Comparison of ENCODE assay signal across 9 mouse cellular contexts in genomic region chr6:128399421-128400185, GRCm38 (mm10). TPM values are rescaled to one million over a fixed set of nuclear protein-coding genes. Genes with fewer than 3 reads are reported as not detected.
DNase-seq lines count a peak whose midpoint lies in the region; ATAC-seq and TF ChIP-seq lines count a peak whose summit lies in the region.
"Had no signal": no experiment of that assay in that cellular context is flagged by ENCODE, and none has a peak within 500 bp of the region (broad histone marks: within the 10 kb centered on the region; RNA-seq: fewer than 3 reads in every experiment).

No protein-coding gene starts in this region.

- peak overlapping the region; percentile 30 for H3K4me3 ChIP-seq in kidney, postnatal 0 days (replicated peaks; ENCODE audit: low read depth, low read length)
- peak overlapping the region; percentile 5 for H3K4me3 ChIP-seq in liver, postnatal 0 days (ENCODE audit: low read depth, low read length)

- H3K36me3 ChIP-seq in kidney, postnatal 0 days (ENCODE audit: insufficient read depth, low read length): no peaks in the 10 kb centered on the region
- H3K36me3 ChIP-seq in liver, postnatal 0 days (replicated peaks; ENCODE audit: insufficient read depth, low read length): no peaks in the 10 kb centered on the region

- DNase-seq in frontal cortex, postnatal 25 days (ENCODE audit: low spot score in 2 of 2): no peak
- DNase-seq in cerebellum, adult 18-20 months: peak; percentile 73 to 81
- DNase-seq in frontal cortex, postnatal 36 days (ENCODE audit: low spot score in 2 of 2): peak; percentile 36 to 48
- DNase-seq in kidney, postnatal 0 days (ENCODE audit: low spot score): peak; percentile 89
- DNase-seq in liver, postnatal 0 days: peak; percentile 23
- DNase-seq in retina, postnatal 1 day: peak; percentile 61
- DNase-seq in spleen, postnatal 36 days (ENCODE audit: low spot score in 2 of 2): no peak

- H3K27me3 ChIP-seq in kidney, postnatal 0 days (ENCODE audit: insufficient read depth, low read length): no peaks in the 10 kb centered on the region
- H3K27me3 ChIP-seq in liver, postnatal 0 days (ENCODE audit: insufficient read depth, low read length): no peaks in the 10 kb centered on the region

- no peak for TF ChIP-seq EP300 in liver, postnatal 0 days (IDR thresholded peaks at IDR 0.05; ENCODE audit: low read depth)

- 0 out of 2 replicates have a peak, but pooled peaks cover 9% of the 10 kb centered on the region for H3K4me1 ChIP-seq in kidney, postnatal 0 days (replicated peaks; ENCODE audit: insufficient read depth, low read length)
- no peaks in the 10 kb centered on the region for H3K4me1 ChIP-seq in liver, postnatal 0 days (ENCODE audit: insufficient read depth)

- H3K27ac ChIP-seq in kidney, postnatal 0 days: peak overlapping the region; percentile 71
- H3K27ac ChIP-seq in liver, postnatal 0 days (ENCODE audit: low read depth): no peak overlapping the region

- peak overlapping the region; percentile 53 for H3K4me2 ChIP-seq in kidney, postnatal 0 days (ENCODE audit: low read length)
- H3K4me2 ChIP-seq in liver, postnatal 0 days (ENCODE audit: low read depth, low read length): peak overlapping the region; percentile 51

- no peak for TF ChIP-seq CTCF in kidney, postnatal 0 days (IDR thresholded peaks at IDR 0.05; ENCODE audit: low read depth)
- TF ChIP-seq CTCF in liver, postnatal 0 days (IDR thresholded peaks at IDR 0.05; ENCODE audit: low read depth): no peak

- H3K9ac ChIP-seq in kidney, postnatal 0 days (ENCODE audit: low read depth, low read length): peak overlapping the region; percentile 31
- no peak overlapping the region for H3K9ac ChIP-seq in liver, postnatal 0 days (replicated peaks)

- peak; percentile 75 for ATAC-seq in frontal cortex, adult (ENCODE audit: low TSS enrichment)
- peak; percentile 76 for ATAC-seq in kidney, postnatal 0 days (replicated peaks; ENCODE audit: low FRiP score, low read depth)
- 0 out of 2 replicates have a peak, but pooled peaks have one; percentile 16 for ATAC-seq in liver, postnatal 0 days

- WGBS in kidney, postnatal 0 days: 13% methylated on average over 13 of the region's 21 CpGs
- 47% methylated on average over 14 of the region's 21 CpGs for WGBS in liver, postnatal 0 days (ENCODE audit: insufficient replicate concordance)

- H3K9me3 ChIP-seq in kidney, postnatal 0 days (replicated peaks; ENCODE audit: low read length): no peaks in the 10 kb centered on the region
- no peaks in the 10 kb centered on the region for H3K9me3 ChIP-seq in liver, postnatal 0 days (ENCODE audit: low read length)

RNA-seq across cellular contexts. Expression of gene Nrip2, which starts 0.5 kb away (rescaled TPM):
- 21.2 and 23.5 TPM in 2 replicates for polyA plus RNA-seq in kidney, postnatal 0 days (2015; fragmentation: Nextera tagmentation; extraction: Ambion mirVana)
- 0.42 and 0.45 TPM in 2 replicates for polyA plus RNA-seq in liver, postnatal 0 days (2015; fragmentation: Nextera tagmentation; extraction: Ambion mirVana)

RNA-seq across cellular contexts. Expression of gene Gm44596, which starts 24.3 kb away (rescaled TPM):
- not detected in 2 replicates for polyA plus RNA-seq in kidney, postnatal 0 days (2015; fragmentation: Nextera tagmentation; extraction: Ambion mirVana)
- polyA plus RNA-seq in liver, postnatal 0 days (2015; fragmentation: Nextera tagmentation; extraction: Ambion mirVana): not detected in 2 replicates
- polyA plus RNA-seq: C2C12 had no signal

RNA-seq across cellular contexts. Expression of gene Tex52, which starts 24.3 kb away (rescaled TPM):
- polyA plus RNA-seq in kidney, postnatal 0 days (2015; fragmentation: Nextera tagmentation; extraction: Ambion mirVana): not detected in 2 replicates
- polyA plus RNA-seq in liver, postnatal 0 days (2015; fragmentation: Nextera tagmentation; extraction: Ambion mirVana): not detected in 2 replicates

RNA-seq across cellular contexts. Expression of gene Itfg2, which starts 25.1 kb away (rescaled TPM):
- 19.1 and 22.5 TPM in 2 replicates for polyA plus RNA-seq in kidney, postnatal 0 days (2015; fragmentation: Nextera tagmentation; extraction: Ambion mirVana)
- 5.6 and 7.7 TPM in 2 replicates for polyA plus RNA-seq in liver, postnatal 0 days (2015; fragmentation: Nextera tagmentation; extraction: Ambion mirVana)

RNA-seq across cellular contexts. Expression of gene Foxm1, which starts 36.8 kb away (rescaled TPM):
- polyA plus RNA-seq in kidney, postnatal 0 days (2015; fragmentation: Nextera tagmentation; extraction: Ambion mirVana): 11.8 TPM in 2 replicates
- polyA plus RNA-seq in liver, postnatal 0 days (2015; fragmentation: Nextera tagmentation; extraction: Ambion mirVana): 5.5 and 5.7 TPM in 2 replicates

Comparison
In these comparisons a context has a peak if more than half of its experiments do, and no peak if none do; other contexts are left out.
1. DNase-seq: peak in cerebellum, adult 18-20 months (2 of 2), frontal cortex, postnatal 36 days (2 of 2), kidney, postnatal 0 days (single experiment), liver, postnatal 0 days (single experiment) and retina, postnatal 1 day (single experiment); none in frontal cortex, postnatal 25 days (0 of 2) and spleen, postnatal 36 days (0 of 2).
2. ATAC-seq: peak in every context shown above with its lines; median percentile 76 in kidney, postnatal 0 days; 75 in frontal cortex, adult; 16 in liver, postnatal 0 days.
3. RNA of gene Nrip2, which starts 0.5 kb away (polyA plus RNA-seq): 21.2 to 23.5 TPM in kidney, postnatal 0 days; 0.42 to 0.45 TPM in liver, postnatal 0 days; every median in the first group is over 10 times any median in the second.